Mouse (Mus musculus): ENCODE data around the gene Tnfsf18. TPM values are rescaled to one million over a fixed set of nuclear protein-coding genes. Genes with fewer than 3 reads are reported as not detected.

Tnfsf18 gene
- polyA plus RNA-seq (2015; fragmentation: Nextera tagmentation; extraction: Ambion mirVana): not detected in 2 replicates

DNA sequence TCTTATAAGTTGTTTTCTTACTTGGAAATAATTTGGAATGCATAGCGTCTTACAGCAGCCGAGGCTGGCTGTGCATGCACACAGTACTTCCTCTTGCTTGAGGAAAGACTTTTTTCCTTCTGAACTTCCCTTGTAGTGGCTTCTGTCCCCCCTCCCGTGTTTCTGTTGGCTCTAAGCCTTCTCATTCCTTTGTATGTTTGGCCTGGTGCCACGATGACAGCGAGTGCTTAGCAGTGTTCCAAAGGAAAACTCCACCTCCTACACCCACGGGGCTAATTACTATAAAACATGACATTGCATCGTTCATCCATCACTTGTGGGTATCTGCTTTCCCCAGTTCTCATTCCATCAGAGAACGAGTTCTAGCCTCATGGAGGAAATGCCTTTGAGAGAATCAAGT is at the start of gene Tnfsf18:
Gene Tnfsf18 (plus strand): TSS at position 313 of the 400 bp plus-strand sequence.
- Histone ChIP-seq H3K27me3 (replicated peaks; ENCODE audit: control insufficient read depth, insufficient read depth, low read length) (no peaks in the 10 kb centered on the region), H3K9ac (ENCODE audit: low read depth, low read length) (no peak within 1 kb of the TSS), H3K9me3 (ENCODE audit: control insufficient read depth) (no peaks in the 10 kb centered on the region), H3K4me1 (replicated peaks; ENCODE audit: control insufficient read depth, insufficient read depth, low read length) (no peaks in the 10 kb centered on the region), H3K36me3 (ENCODE audit: control insufficient read depth, insufficient read depth) (no peaks in the 10 kb centered on the region), H3K4me2 (replicated peaks; ENCODE audit: low read depth) (no peak within 1 kb of the TSS), H3K27ac (ENCODE audit: low read depth, low read length) (no peak within 1 kb of the TSS), H3K4me3 (ENCODE audit: low read depth, low read length) (no peak within 1 kb of the TSS)
- no peak for TF ChIP-seq CTCF (IDR thresholded peaks at IDR 0.05; ENCODE audit: low read depth)
- WGBS: 47% methylated on average over 8 of the region's 8 CpGs
- no peak for ATAC-seq

DNA sequence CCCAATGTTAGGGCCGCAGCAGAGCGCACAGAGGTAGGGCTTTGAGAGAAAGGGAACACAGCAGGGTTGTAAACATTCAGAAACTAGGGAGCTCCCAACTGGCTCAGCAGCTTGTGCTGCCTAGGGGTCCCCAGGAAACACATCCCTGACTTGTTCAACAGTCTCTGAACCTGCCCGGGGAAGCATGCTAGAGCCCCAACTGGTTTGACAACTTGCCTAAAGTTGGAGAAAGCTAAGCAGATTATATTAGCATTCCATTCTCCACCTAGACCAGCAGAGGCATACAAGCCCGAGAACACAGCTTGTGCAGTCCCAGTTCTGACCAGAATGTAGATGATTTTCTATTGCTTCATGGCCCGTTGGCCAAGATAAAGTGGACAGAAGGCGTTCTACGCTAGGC is 49.6 kb upstream of the Tnfsf18 start:
- no peak overlapping the region for H3K27ac ChIP-seq (ENCODE audit: low read depth, low read length)
- TF ChIP-seq CTCF (IDR thresholded peaks at IDR 0.05; ENCODE audit: low read depth): no peak

DNA sequence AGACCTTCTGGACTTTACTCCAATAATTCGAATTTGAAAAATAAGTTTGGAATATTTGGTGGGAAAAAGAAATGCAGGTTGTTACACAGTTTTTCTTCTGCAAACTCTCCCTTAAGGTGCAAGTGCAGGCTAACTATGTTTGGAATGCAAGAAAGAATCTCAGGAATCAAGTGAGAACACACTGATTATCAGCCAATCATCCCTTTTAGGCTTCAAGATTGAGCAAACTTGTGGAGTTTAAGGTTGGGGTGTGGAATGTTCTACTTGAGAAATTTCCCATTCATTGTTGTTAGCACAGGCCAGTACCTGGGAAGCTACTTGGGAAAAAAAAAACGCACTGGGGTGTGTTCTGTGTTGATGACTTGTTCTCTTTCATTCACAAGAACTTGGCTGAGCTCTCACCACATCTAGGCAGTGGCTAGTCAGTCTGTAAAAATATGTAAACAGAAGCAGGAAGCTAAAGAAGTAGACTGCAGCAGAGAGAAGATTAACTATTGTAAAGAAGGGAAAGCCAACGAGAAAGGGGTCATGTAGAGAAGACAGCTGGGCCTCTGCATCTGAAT is 42.7 kb upstream of the Tnfsf18 start:
- no peak for ATAC-seq
- no peaks in the 10 kb centered on the region for H3K9me3 ChIP-seq (ENCODE audit: control insufficient read depth)
- no peak overlapping the region for H3K4me3 ChIP-seq (ENCODE audit: low read depth, low read length)
- H3K36me3 ChIP-seq (ENCODE audit: control insufficient read depth, insufficient read depth): no peaks in the 10 kb centered on the region
- H3K27me3 ChIP-seq (replicated peaks; ENCODE audit: control insufficient read depth, insufficient read depth, low read length): no peaks in the 10 kb centered on the region
- WGBS: 28% methylated on average over 3 of the region's 3 CpGs
- no peak for TF ChIP-seq CTCF (IDR thresholded peaks at IDR 0.05; ENCODE audit: low read depth)
- H3K27ac ChIP-seq (ENCODE audit: low read depth, low read length): no peak overlapping the region
- H3K4me2 ChIP-seq (replicated peaks; ENCODE audit: low read depth): no peak overlapping the region
- no peak overlapping the region for H3K9ac ChIP-seq (ENCODE audit: low read depth, low read length)
- no peaks in the 10 kb centered on the region for H3K4me1 ChIP-seq (replicated peaks; ENCODE audit: control insufficient read depth, insufficient read depth, low read length)

More for the DNA sequence above, 49.6 kb upstream of the Tnfsf18 start:
- H3K4me1 ChIP-seq (replicated peaks; ENCODE audit: control insufficient read depth, insufficient read depth, low read length): no peaks in the 10 kb centered on the region
- no peak overlapping the region for H3K9ac ChIP-seq (ENCODE audit: low read depth, low read length)
- H3K9me3 ChIP-seq (ENCODE audit: control insufficient read depth): no peaks in the 10 kb centered on the region
- ATAC-seq: no peak
- H3K4me2 ChIP-seq (replicated peaks; ENCODE audit: low read depth): no peak overlapping the region
- no peaks in the 10 kb centered on the region for H3K36me3 ChIP-seq (ENCODE audit: control insufficient read depth, insufficient read depth)
- H3K4me3 ChIP-seq (ENCODE audit: low read depth, low read length): no peak overlapping the region
- H3K27me3 ChIP-seq (replicated peaks; ENCODE audit: control insufficient read depth, insufficient read depth, low read length): no peaks in the 10 kb centered on the region
- WGBS: 32% methylated on average over 7 of the region's 7 CpGs

DNA sequence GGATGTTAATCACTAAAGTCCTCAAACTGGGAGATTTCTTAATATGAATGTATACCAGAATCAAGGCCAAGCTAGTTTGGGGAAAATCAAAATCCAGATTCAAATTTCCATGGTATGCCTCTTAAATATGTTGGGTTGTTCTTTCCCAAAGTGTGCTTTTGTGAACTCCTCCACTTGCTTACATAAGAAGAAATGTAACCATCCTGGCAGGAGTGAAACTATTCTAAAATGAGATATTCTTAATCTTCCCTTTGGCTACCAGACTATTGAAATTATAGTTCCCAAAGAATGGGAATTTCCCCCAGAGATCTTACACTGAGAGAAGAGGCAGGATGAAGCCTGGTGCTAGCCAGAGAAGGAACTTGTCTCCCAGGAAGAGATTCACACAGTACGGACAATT is 42.2 kb upstream of the Tnfsf18 start:
- no peaks in the 10 kb centered on the region for H3K9me3 ChIP-seq (ENCODE audit: control insufficient read depth)
- H3K27ac ChIP-seq (ENCODE audit: low read depth, low read length): no peak overlapping the region
- no peak for ATAC-seq
- no peak for TF ChIP-seq CTCF (IDR thresholded peaks at IDR 0.05; ENCODE audit: low read depth)
- H3K4me1 ChIP-seq (replicated peaks; ENCODE audit: control insufficient read depth, insufficient read depth, low read length): no peaks in the 10 kb centered on the region
- no peaks in the 10 kb centered on the region for H3K36me3 ChIP-seq (ENCODE audit: control insufficient read depth, insufficient read depth)
- no peak overlapping the region for H3K4me3 ChIP-seq (ENCODE audit: low read depth, low read length)
- no peak overlapping the region for H3K9ac ChIP-seq (ENCODE audit: low read depth, low read length)
- H3K4me2 ChIP-seq (replicated peaks; ENCODE audit: low read depth): no peak overlapping the region
- WGBS: 91% methylated on average over 1 of the region's 1 CpGs
- H3K27me3 ChIP-seq (replicated peaks; ENCODE audit: control insufficient read depth, insufficient read depth, low read length): no peaks in the 10 kb centered on the region

DNA sequence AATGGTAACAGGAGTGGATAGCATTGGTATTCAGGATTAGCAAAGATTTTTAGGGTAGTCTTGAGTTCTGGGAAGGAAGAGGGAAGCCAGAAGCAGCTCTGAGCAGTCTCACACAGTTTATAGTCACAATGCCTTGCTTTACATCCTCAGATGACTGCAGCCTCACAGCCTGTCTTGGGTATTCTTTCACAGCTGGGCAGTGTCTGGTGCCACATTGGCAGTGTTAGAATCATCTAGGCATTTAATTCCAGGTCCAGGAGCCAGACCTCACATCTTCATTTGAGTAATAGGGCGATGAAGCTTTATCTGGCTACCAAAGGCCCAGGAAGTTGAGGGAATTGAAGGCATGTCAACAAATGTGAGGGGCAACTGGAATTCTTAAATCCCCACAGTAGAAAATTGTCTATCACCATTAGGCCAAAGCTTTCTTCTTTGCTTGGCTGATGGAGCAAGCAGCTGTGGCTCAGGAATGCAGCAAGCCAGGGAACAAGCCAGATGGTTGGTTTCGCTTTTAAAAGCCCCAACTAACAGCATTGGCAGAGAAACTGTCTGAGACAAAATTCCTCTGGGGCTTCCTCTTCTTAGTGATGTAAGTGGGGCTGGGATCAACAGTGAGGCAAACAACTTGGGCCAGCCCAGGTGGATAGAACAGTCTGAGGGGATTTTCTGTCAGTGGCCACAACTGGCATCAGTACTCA is 30.9 kb upstream of the Tnfsf18 start:
- no peak for TF ChIP-seq CTCF (IDR thresholded peaks at IDR 0.05; ENCODE audit: low read depth)
- H3K9me3 ChIP-seq (ENCODE audit: control insufficient read depth): no peaks in the 10 kb centered on the region
- no peaks in the 10 kb centered on the region for H3K36me3 ChIP-seq (ENCODE audit: control insufficient read depth, insufficient read depth)
- H3K4me2 ChIP-seq (replicated peaks; ENCODE audit: low read depth): no peak overlapping the region
- H3K27ac ChIP-seq (ENCODE audit: low read depth, low read length): no peak overlapping the region
- no peaks in the 10 kb centered on the region for H3K27me3 ChIP-seq (replicated peaks; ENCODE audit: control insufficient read depth, insufficient read depth, low read length)
- ATAC-seq: no peak
- H3K4me3 ChIP-seq (ENCODE audit: low read depth, low read length): no peak overlapping the region
- 70% methylated on average over 2 of the region's 2 CpGs for WGBS
- H3K4me1 ChIP-seq (replicated peaks; ENCODE audit: control insufficient read depth, insufficient read depth, low read length): no peaks in the 10 kb centered on the region
- H3K9ac ChIP-seq (ENCODE audit: low read depth, low read length): no peak overlapping the region

DNA sequence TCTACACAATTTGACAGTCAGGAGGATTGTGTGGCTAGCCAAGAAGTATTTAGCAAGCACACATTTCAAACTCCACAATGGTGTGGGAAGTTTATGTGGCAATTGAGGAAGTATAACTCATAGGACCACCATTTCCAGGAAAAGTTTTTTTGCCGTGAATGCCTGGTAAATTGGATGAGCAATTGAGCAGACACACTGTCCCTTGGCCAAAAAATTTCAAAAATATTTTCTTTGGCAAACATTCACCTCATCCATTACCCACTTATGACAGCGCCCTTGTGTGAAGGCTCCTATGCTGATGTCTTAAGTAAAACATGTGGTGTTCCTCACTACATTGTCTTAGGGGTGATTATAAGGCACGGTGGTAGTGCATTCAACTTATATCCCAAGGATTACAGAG is 17.2 kb upstream of the Tnfsf18 start:
- no peaks in the 10 kb centered on the region for H3K27me3 ChIP-seq (replicated peaks; ENCODE audit: control insufficient read depth, insufficient read depth, low read length)
- no peaks in the 10 kb centered on the region for H3K9me3 ChIP-seq (ENCODE audit: control insufficient read depth)
- H3K27ac ChIP-seq (ENCODE audit: low read depth, low read length): no peak overlapping the region
- H3K4me2 ChIP-seq (replicated peaks; ENCODE audit: low read depth): no peak overlapping the region
- H3K4me1 ChIP-seq (replicated peaks; ENCODE audit: control insufficient read depth, insufficient read depth, low read length): no peaks in the 10 kb centered on the region
- TF ChIP-seq CTCF (IDR thresholded peaks at IDR 0.05; ENCODE audit: low read depth): no peak
- WGBS: 70% methylated on average over 3 of the region's 3 CpGs
- no peak overlapping the region for H3K4me3 ChIP-seq (ENCODE audit: low read depth, low read length)
- no peaks in the 10 kb centered on the region for H3K36me3 ChIP-seq (ENCODE audit: control insufficient read depth, insufficient read depth)
- H3K9ac ChIP-seq (ENCODE audit: low read depth, low read length): no peak overlapping the region
- no peak for ATAC-seq

All from intestine, postnatal 0 days (tissue).